Mouse (Mus musculus) adrenal gland, postnatal 14 days (tissue): ENCODE data around the gene Kdm4b. TPM values are rescaled to one million over a fixed set of nuclear protein-coding genes. Genes with fewer than 3 reads are reported as not detected.

Experiments
- DNase-seq: peaks from one replicate; pipeline ENCODE4 v3.0.0; 2021; ENCODE audit warnings: mixed read lengths
- total RNA-seq: library from RNA; stranded (reverse); gene quantifications from 2 replicates; pipeline ENCODE4 v1.2.3, GENCODE M21; 2021

Gene Kdm4b
- total RNA-seq, 1 experiment from 2014 or later, result 40.1 TPM

GRCm38 (mm10) chr17:56345364-56345763, 19.5 kb downstream of the Kdm4b start:
- DNase-seq, result no peak

GRCm38 (mm10) chr17:56348128-56348527, 22.3 kb downstream of the Kdm4b start:
- DNase-seq, result no peak

GRCm38 (mm10) chr17:56348586-56348985, 22.7 kb downstream of the Kdm4b start:
- DNase-seq, result no peak

- peak; percentile 88 for DNase-seq
Observed at GRCm38 (mm10) chr17:56350694-56351093, 24.8 kb downstream of the Kdm4b start.

- peak; percentile 84 for DNase-seq
Observed at GRCm38 (mm10) chr17:56356921-56357885, 31.3 kb downstream of the Kdm4b start.

GRCm38 (mm10) chr17:56359183-56359725, 33.4 kb downstream of the Kdm4b start:
- no peak for DNase-seq

- peak; percentile 57 for DNase-seq
Observed at GRCm38 (mm10) chr17:56359864-56360263, 34.0 kb downstream of the Kdm4b start.

- peak; percentile 59 for DNase-seq
Observed at GRCm38 (mm10) chr17:56360451-56360850, 34.6 kb downstream of the Kdm4b start.

GRCm38 (mm10) chr17:56361542-56361941, 35.7 kb downstream of the Kdm4b start:
- no peak for DNase-seq

- DNase-seq, result no peak
Observed at GRCm38 (mm10) chr17:56365791-56366673, 40.2 kb downstream of the Kdm4b start.

- DNase-seq, result no peak
Observed at GRCm38 (mm10) chr17:56368291-56368790, 42.5 kb downstream of the Kdm4b start.

GRCm38 (mm10) chr17:56370090-56370489, 44.2 kb downstream of the Kdm4b start:
- no peak for DNase-seq

GRCm38 (mm10) chr17:56371029-56371660, 45.3 kb downstream of the Kdm4b start:
- DNase-seq, result no peak

- DNase-seq, result no peak
Observed at GRCm38 (mm10) chr17:56372109-56372508, 46.2 kb downstream of the Kdm4b start.

GRCm38 (mm10) chr17:56373136-56374034, 47.5 kb downstream of the Kdm4b start:
- DNase-seq, result no peak

- DNase-seq, result no peak
Observed at GRCm38 (mm10) chr17:56374851-56375250, 49.0 kb downstream of the Kdm4b start.

GRCm38 (mm10) chr17:56379281-56379834, 53.5 kb downstream of the Kdm4b start:
- DNase-seq, result no peak

- no peak for DNase-seq
Observed at GRCm38 (mm10) chr17:56380286-56380685, 54.4 kb downstream of the Kdm4b start.

- no peak for DNase-seq
Observed at GRCm38 (mm10) chr17:56381183-56381582, 55.3 kb downstream of the Kdm4b start.

GRCm38 (mm10) chr17:56382997-56383396, 57.1 kb downstream of the Kdm4b start:
- DNase-seq, result no peak
